Mouse (Mus musculus) hindbrain, postnatal 0 days (tissue): ENCODE measurements around the gene Mark2. TPM values are rescaled to one million over a fixed set of nuclear protein-coding genes. Genes with fewer than 3 reads are reported as not detected.
"Not testable (repeated sequence)": the region's sequence is repeated elsewhere in the genome, so short reads cannot be mapped to it uniquely, and the experiment has no call there.

Source experiments
- ATAC-seq: fragments of 200-750 bp; cut with Nextera tagmentation; 2 replicates; pipeline ENCODE4 v1.8.0; 2017; ENCODE audit warnings: mild to moderate bottlenecking, moderate TSS enrichment, moderate library complexity
- DNase-seq: peaks from one replicate; pipeline ENCODE4 v3.0.0-alpha.2; 2015; ENCODE audit warnings: low spot score
- H3K27ac ChIP-seq: fragments of 300-500 bp; sonication (generic); 2 replicates; pipeline ENCODE4 v1.5.1; 2014; ENCODE audit warnings: mild to moderate bottlenecking
- H3K27me3 ChIP-seq: fragments of 300-500 bp; sonication (generic); 2 replicates; pipeline ENCODE4 v1.6.1; 2014; ENCODE audit warnings: low read length, mixed read lengths; ENCODE audit not compliant: insufficient read depth
- H3K36me3 ChIP-seq: fragments of 300-500 bp; sonication (generic); 2 replicates; pipeline ENCODE4 v1.6.1; 2014; ENCODE audit warnings: low read length, mixed read lengths; ENCODE audit not compliant: insufficient read depth
- H3K4me1 ChIP-seq: fragments of 300-500 bp; sonication (generic); 2 replicates; pipeline ENCODE4 v1.6.1; 2014; ENCODE audit warnings: antibody characterized with exemption, low read length, mixed read lengths; ENCODE audit not compliant: insufficient read depth
- H3K4me2 ChIP-seq: fragments of 300-500 bp; sonication (generic); 2 replicates; pipeline ENCODE4 v1.6.1; 2014; ENCODE audit warnings: low read depth, mild to moderate bottlenecking, low read length, moderate library complexity, mixed read lengths
- H3K4me3 ChIP-seq: fragments of 300-500 bp; sonication (generic); 2 replicates; pipeline ENCODE4 v1.5.1; 2014; ENCODE audit warnings: low read length
- H3K9ac ChIP-seq: fragments of 300-500 bp; sonication (generic); replicated peaks from 2 replicates; pipeline ENCODE4 v1.6.1; 2014; ENCODE audit warnings: mild to moderate bottlenecking, low read length, moderate library complexity, mixed read lengths
- H3K9me3 ChIP-seq: fragments of 300-500 bp; sonication (generic); 2 replicates; pipeline ENCODE4 v1.6.1; 2016; ENCODE audit warnings: low read length, mixed read lengths
- CTCF ChIP-seq: IDR thresholded peaks from 2 replicates; pipeline ENCODE4 v1.5.1; 2016; ENCODE audit warnings: antibody characterized with exemption, control low read depth, low read depth
- WGBS: fragments of 180-500 bp; shearing (Covaris S2); extraction: QIAGEN DNeasy Blood & Tissue Kit; methylation state at CpG from one replicate; pipeline ENCODE4 v1.1.7; 2014; 5-methylcytosine and 5-hydroxymethylcytosine counted together
- polyA plus RNA-seq: library from polyadenylated mRNA; unstranded; fragments of >200 nt; fragmentation: Nextera tagmentation; extraction: Ambion mirVana; gene quantifications from 2 replicates; pipeline ENCODE4 v1.2.1, GENCODE M21; 2015
- total RNA-seq: library from RNA; depleted of rRNA; stranded (reverse); fragments of >200 nt; gene quantifications from 2 replicates; pipeline ENCODE4 v1.2.3, GENCODE M21; 2014

Mark2 gene
- total and polyA plus RNA-seq, 2 experiments from 2014 or later = 31.4 to 39.9 TPM

- Histone ChIP-seq H3K27me3 (no peaks in the 10 kb centered on the region), H3K27ac (no peak overlapping the region), H3K36me3 (peaks cover 26% of the 10 kb centered on the region), H3K9ac (no peak overlapping the region), H3K4me1 (peaks cover 13% of the 10 kb centered on the region; the same call in 1 of the 2 replicates), H3K9me3 (no peaks in the 10 kb centered on the region), H3K4me3 (no peak overlapping the region), H3K4me2 (no peak overlapping the region)
- ATAC-seq (no peak), DNase-seq (no peak)
- WGBS = 85% methylated on average over 2 of the region's 2 CpGs
- no peak for TF ChIP-seq CTCF
These were observed 36.0 kb upstream of the Mark2 start for GRCm38 (mm10) chr19:7377639-7378038.

GRCm38 (mm10) chr19:7374491-7374890, 32.8 kb upstream of the Mark2 start:
- Histone ChIP-seq H3K9ac (no peak overlapping the region), H3K27me3 (no peaks in the 10 kb centered on the region), H3K27ac (no peak overlapping the region), H3K9me3 (no peaks in the 10 kb centered on the region), H3K4me2 (no peak overlapping the region), H3K4me3 (no peak overlapping the region), H3K4me1 (no peaks in the 10 kb centered on the region), H3K36me3 (peaks cover 39% of the 10 kb centered on the region)
- WGBS = 98% methylated on average over 8 of the region's 8 CpGs
- ATAC-seq = no peak
- no peak for DNase-seq
- TF ChIP-seq CTCF = no peak

- not testable (repeated sequence) for H3K4me1 ChIP-seq, DNase-seq, H3K9ac ChIP-seq, ATAC-seq, H3K27me3 ChIP-seq, H3K4me2 ChIP-seq, H3K27ac ChIP-seq, H3K4me3 ChIP-seq, H3K9me3 ChIP-seq
- WGBS = 90% methylated on average over 4 of the region's 4 CpGs
- H3K36me3 ChIP-seq = peaks cover 29% of the 10 kb centered on the region
These were observed 27.8 kb upstream of the Mark2 start for GRCm38 (mm10) chr19:7369469-7369868.

- Histone ChIP-seq H3K27ac (no peak overlapping the region), H3K4me2 (no peak overlapping the region), H3K4me1 (no peaks in the 10 kb centered on the region), H3K9ac (no peak overlapping the region), H3K27me3 (no peaks in the 10 kb centered on the region), H3K4me3 (no peak overlapping the region), H3K9me3 (no peaks in the 10 kb centered on the region), H3K36me3 (peaks cover 8% of the 10 kb centered on the region; the same call in 1 of the 2 replicates)
- ATAC-seq (no peak), DNase-seq (no peak)
- no peak for TF ChIP-seq CTCF
- WGBS = 43% methylated on average over 6 of the region's 6 CpGs
These were observed 12.0 kb upstream of the Mark2 start for GRCm38 (mm10) chr19:7353636-7354035.

GRCm38 (mm10) chr19:7352809-7353495, 11.3 kb upstream of the Mark2 start:
- Histone ChIP-seq H3K4me3 (no peak overlapping the region), H3K27me3 (no peaks in the 10 kb centered on the region), H3K4me1 (no peaks in the 10 kb centered on the region), H3K27ac (no peak overlapping the region; the same call in 1 of the 2 replicates), H3K9me3 (no peaks in the 10 kb centered on the region), H3K9ac (no peak overlapping the region), H3K36me3 (peaks cover 8% of the 10 kb centered on the region; the same call in 1 of the 2 replicates), H3K4me2 (no peak overlapping the region)
- 42% methylated on average over 11 of the region's 11 CpGs for WGBS
- ATAC-seq = peak; percentile 70; the same call in 1 of the 2 replicates
- peak; percentile 76 for DNase-seq
- TF ChIP-seq CTCF = no peak

- Histone ChIP-seq H3K4me1 (no peaks in the 10 kb centered on the region), H3K9me3 (no peaks in the 10 kb centered on the region), H3K27ac (no peak overlapping the region), H3K4me3 (no peak overlapping the region), H3K36me3 (no peaks in the 10 kb centered on the region), H3K4me2 (no peak overlapping the region), H3K9ac (no peak overlapping the region), H3K27me3 (no peaks in the 10 kb centered on the region)
- DNase-seq (no peak), ATAC-seq (no peak)
- TF ChIP-seq CTCF = no peak
- WGBS = 44% methylated on average over 1 of the region's 1 CpGs
These were observed 8.3 kb upstream of the Mark2 start for GRCm38 (mm10) chr19:7349993-7350392.

GRCm38 (mm10) chr19:7345235-7345755, 3.6 kb upstream of the Mark2 start:
- H3K9me3 ChIP-seq = no peaks in the 10 kb centered on the region
- WGBS = 21% methylated on average over 4 of the region's 4 CpGs
- peak; percentile 93 for TF ChIP-seq CTCF
- no peak for ATAC-seq
- H3K36me3 ChIP-seq = no peaks in the 10 kb centered on the region
- H3K27me3 ChIP-seq = no peaks in the 10 kb centered on the region
- peak; percentile 91 for DNase-seq
- no peak overlapping the region for H3K9ac ChIP-seq
- no peak overlapping the region for H3K27ac ChIP-seq
- no peak overlapping the region for H3K4me2 ChIP-seq
- no peaks in the 10 kb centered on the region for H3K4me1 ChIP-seq
- no peak overlapping the region for H3K4me3 ChIP-seq
